Mouse (Mus musculus) forebrain, embryonic 14.5 days (tissue): Measurements from ENCODE around the gene Gpsm2. TPM values are rescaled to one million over a fixed set of nuclear protein-coding genes. Genes with fewer than 3 reads are reported as not detected.

Experiments
- polyA plus RNA-seq: library from polyadenylated mRNA; unstranded; fragments of >200 nt; fragmentation: Nextera tagmentation; extraction: Ambion mirVana; gene quantifications from 2 replicates; pipeline ENCODE4 v1.2.1, GENCODE M21; 2014

The Gpsm2 gene
- polyA plus RNA-seq, 1 experiment from 2014 or later = 44.8 TPM

Other genes starting within 250 kb of the Gpsm2 start
- 1.3 and 2.0 TPM in 2 replicates for gene 1700013F07Rik, start 188.2 kb downstream of the Gpsm2 start, polyA plus RNA-seq
- gene 5330417C22Rik, start 185.8 kb downstream of the Gpsm2 start, polyA plus RNA-seq = 8.7 and 12.2 TPM in 2 replicates
- gene Tmem167b, start 159.8 kb downstream of the Gpsm2 start, polyA plus RNA-seq = 56.3 and 62.0 TPM in 2 replicates
- gene Taf13, start 150.6 kb downstream of the Gpsm2 start, polyA plus RNA-seq = 51.8 and 54.1 TPM in 2 replicates
- 87.8 and 112 TPM in 2 replicates for gene Wdr47, start 131.0 kb downstream of the Gpsm2 start, polyA plus RNA-seq
- gene Clcc1, start 68.4 kb downstream of the Gpsm2 start, polyA plus RNA-seq = 51.4 and 56.6 TPM in 2 replicates
- not detected in 2 replicates for gene Aknad1, start 17.3 kb upstream of the Gpsm2 start, polyA plus RNA-seq
- gene Stxbp3, start 118.2 kb upstream of the Gpsm2 start, polyA plus RNA-seq = 13.8 and 14.0 TPM in 2 replicates
- 0.07 TPM in 1 of 2 replicates, not detected in the other for gene Fndc7, start 167.7 kb upstream of the Gpsm2 start, polyA plus RNA-seq
- gene Prpf38b, start 189.4 kb upstream of the Gpsm2 start, polyA plus RNA-seq = 33.9 and 42.6 TPM in 2 replicates
- gene Henmt1, start 217.6 kb upstream of the Gpsm2 start, polyA plus RNA-seq = 1.2 and 1.8 TPM in 2 replicates
- gene Gm9857, start 218.1 kb upstream of the Gpsm2 start, polyA plus RNA-seq = not detected in 2 replicates